Mouse (Mus musculus) neural tube, embryonic 14.5 days (tissue): ENCODE data around the gene Sars2. TPM values are rescaled to one million over a fixed set of nuclear protein-coding genes. Genes with fewer than 3 reads are reported as not detected.

Experiments
- ATAC-seq: fragments of 200-750 bp; cut with Nextera tagmentation; 2 replicates; pipeline ENCODE4 v1.8.0; 2017; ENCODE audit warnings: low read depth, mild to moderate bottlenecking, moderate TSS enrichment, moderate library complexity
- H3K27ac ChIP-seq: fragments of 300-500 bp; sonication (generic); 2 replicates; pipeline ENCODE4 v1.5.1; 2014; ENCODE audit warnings: low read depth, mild to moderate bottlenecking, control low read depth, low read length, moderate library complexity, mixed read lengths
- H3K27me3 ChIP-seq: fragments of 300-500 bp; sonication (generic); 2 replicates; pipeline ENCODE4 v1.6.1; 2014; ENCODE audit warnings: low read length; ENCODE audit not compliant: control insufficient read depth, insufficient read depth
- H3K36me3 ChIP-seq: fragments of 300-500 bp; sonication (generic); 2 replicates; pipeline ENCODE4 v1.6.1; 2014; ENCODE audit warnings: low read length, mixed read lengths; ENCODE audit not compliant: control insufficient read depth, insufficient read depth
- H3K4me1 ChIP-seq: fragments of 300-500 bp; sonication (generic); 2 replicates; pipeline ENCODE4 v1.6.1; 2014; ENCODE audit warnings: low read length; ENCODE audit not compliant: control insufficient read depth, insufficient read depth
- H3K4me2 ChIP-seq: fragments of 300-500 bp; sonication (generic); 2 replicates; pipeline ENCODE4 v1.6.1; 2014; ENCODE audit warnings: mild to moderate bottlenecking, low read depth, low read length, control low read depth
- H3K4me3 ChIP-seq: fragments of 300-500 bp; sonication (generic); 2 replicates; pipeline ENCODE4 v1.5.1; 2014; ENCODE audit warnings: low read depth, low read length, control low read depth, mixed read lengths
- H3K9ac ChIP-seq: fragments of 300-500 bp; sonication (generic); replicated peaks from 2 replicates; pipeline ENCODE4 v1.6.1; 2014; ENCODE audit warnings: low read depth, mild to moderate bottlenecking, control low read depth, low read length, mixed read lengths
- H3K9me3 ChIP-seq: fragments of 300-500 bp; sonication (generic); 2 replicates; pipeline ENCODE4 v1.6.1; 2016; ENCODE audit warnings: low read length; ENCODE audit not compliant: control insufficient read depth
- WGBS: fragments of 180-500 bp; shearing (Covaris S2); extraction: QIAGEN DNeasy Blood & Tissue Kit; methylation state at CpG from one replicate; pipeline ENCODE4 v1.1.7; 2014; 5-methylcytosine and 5-hydroxymethylcytosine counted together
- polyA plus RNA-seq: library from polyadenylated mRNA; unstranded; fragments of >200 nt; fragmentation: Nextera tagmentation; extraction: Ambion mirVana; gene quantifications from 2 replicates; pipeline ENCODE4 v1.2.1, GENCODE M21; 2014

Sars2 gene
- polyA plus RNA-seq, 1 experiment from 2014 or later: 19.3 TPM

GRCm38 (mm10) chr7:28702601-28703143 is 39.1 kb upstream of the Sars2 start:
- no peaks in the 10 kb centered on the region for H3K4me1 ChIP-seq
- H3K9ac ChIP-seq: no peak overlapping the region
- no peaks in the 10 kb centered on the region for H3K27me3 ChIP-seq
- WGBS: 73% methylated on average over 9 of the region's 9 CpGs
- no peak overlapping the region for H3K27ac ChIP-seq
- H3K4me2 ChIP-seq: no peak overlapping the region
- no peak for ATAC-seq
- H3K9me3 ChIP-seq: no peaks in the 10 kb centered on the region
- no peaks in the 10 kb centered on the region for H3K36me3 ChIP-seq
- no peak overlapping the region for H3K4me3 ChIP-seq

DNA sequence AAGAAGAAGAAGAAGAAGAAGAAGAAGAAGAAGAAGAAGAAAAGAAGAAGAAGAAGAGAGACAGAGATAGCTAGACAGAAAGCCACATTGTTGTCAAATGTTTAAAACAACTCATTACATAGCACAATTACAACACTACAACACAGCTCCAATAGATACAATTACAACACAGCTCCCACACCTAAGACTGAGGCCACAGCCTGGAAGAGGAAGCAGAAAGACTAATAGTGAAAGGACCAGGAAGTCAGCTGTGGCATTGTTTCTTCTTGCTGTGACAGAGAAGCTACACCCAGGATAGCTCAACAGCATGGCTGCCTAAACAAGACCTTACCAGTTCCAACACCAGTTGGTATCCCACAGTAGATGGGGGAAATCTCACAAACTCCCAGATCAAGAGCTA is 32.3 kb upstream of the Sars2 start:
- Histone ChIP-seq H3K27me3 (no peaks in the 10 kb centered on the region), H3K4me3 (no peak overlapping the region), H3K9me3 (no peaks in the 10 kb centered on the region), H3K27ac (no peak overlapping the region), H3K9ac (no peak overlapping the region), H3K4me2 (no peak overlapping the region), H3K36me3 (no peaks in the 10 kb centered on the region), H3K4me1 (no peaks in the 10 kb centered on the region)
- ATAC-seq: no peak

- H3K4me3 ChIP-seq: no peak overlapping the region
- no peak for ATAC-seq
- no peaks in the 10 kb centered on the region for H3K9me3 ChIP-seq
- WGBS: 60% methylated on average over 3 of the region's 3 CpGs
- H3K36me3 ChIP-seq: no peaks in the 10 kb centered on the region
- H3K27me3 ChIP-seq: no peaks in the 10 kb centered on the region
- no peak overlapping the region for H3K4me2 ChIP-seq
- no peaks in the 10 kb centered on the region for H3K4me1 ChIP-seq
- H3K27ac ChIP-seq: no peak overlapping the region
- H3K9ac ChIP-seq: no peak overlapping the region
These were observed 30.8 kb upstream of the Sars2 start for GRCm38 (mm10) chr7:28710962-28711361.

DNA sequence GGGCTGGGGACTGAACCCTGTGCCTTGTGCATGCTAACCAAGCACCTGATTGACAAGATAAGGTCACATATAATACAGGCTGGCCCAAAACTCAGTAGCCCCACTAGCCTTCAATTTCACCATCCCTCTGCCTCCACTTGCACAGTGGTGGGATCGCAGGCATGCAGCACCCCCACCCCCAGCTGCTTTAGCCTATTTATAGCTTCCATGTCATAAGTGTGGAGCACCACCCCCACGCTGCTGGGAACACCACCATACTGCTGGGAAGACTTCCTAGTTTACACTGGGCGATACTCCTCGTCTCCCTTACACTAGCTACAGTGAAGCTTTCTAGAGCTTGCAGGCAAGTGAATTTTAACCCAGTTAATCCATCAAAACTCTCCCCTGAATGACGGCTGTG is 27.1 kb upstream of the Sars2 start:
- Histone ChIP-seq H3K4me2 (no peak overlapping the region), H3K36me3 (no peaks in the 10 kb centered on the region), H3K27me3 (no peaks in the 10 kb centered on the region), H3K27ac (no peak overlapping the region), H3K9me3 (no peaks in the 10 kb centered on the region), H3K9ac (no peak overlapping the region), H3K4me3 (no peak overlapping the region), H3K4me1 (no peaks in the 10 kb centered on the region)
- 82% methylated on average over 5 of the region's 5 CpGs for WGBS
- ATAC-seq: no peak

- WGBS: 99% methylated on average over 2 of the region's 2 CpGs
- no peak overlapping the region for H3K9ac ChIP-seq
- no peaks in the 10 kb centered on the region for H3K9me3 ChIP-seq
- no peak overlapping the region for H3K4me3 ChIP-seq
- H3K36me3 ChIP-seq: no peaks in the 10 kb centered on the region
- H3K4me2 ChIP-seq: no peak overlapping the region
- ATAC-seq: no peak
- no peaks in the 10 kb centered on the region for H3K27me3 ChIP-seq
- no peaks in the 10 kb centered on the region for H3K4me1 ChIP-seq
- H3K27ac ChIP-seq: no peak overlapping the region
These were observed 26.2 kb upstream of the Sars2 start for GRCm38 (mm10) chr7:28715598-28715997.

DNA sequence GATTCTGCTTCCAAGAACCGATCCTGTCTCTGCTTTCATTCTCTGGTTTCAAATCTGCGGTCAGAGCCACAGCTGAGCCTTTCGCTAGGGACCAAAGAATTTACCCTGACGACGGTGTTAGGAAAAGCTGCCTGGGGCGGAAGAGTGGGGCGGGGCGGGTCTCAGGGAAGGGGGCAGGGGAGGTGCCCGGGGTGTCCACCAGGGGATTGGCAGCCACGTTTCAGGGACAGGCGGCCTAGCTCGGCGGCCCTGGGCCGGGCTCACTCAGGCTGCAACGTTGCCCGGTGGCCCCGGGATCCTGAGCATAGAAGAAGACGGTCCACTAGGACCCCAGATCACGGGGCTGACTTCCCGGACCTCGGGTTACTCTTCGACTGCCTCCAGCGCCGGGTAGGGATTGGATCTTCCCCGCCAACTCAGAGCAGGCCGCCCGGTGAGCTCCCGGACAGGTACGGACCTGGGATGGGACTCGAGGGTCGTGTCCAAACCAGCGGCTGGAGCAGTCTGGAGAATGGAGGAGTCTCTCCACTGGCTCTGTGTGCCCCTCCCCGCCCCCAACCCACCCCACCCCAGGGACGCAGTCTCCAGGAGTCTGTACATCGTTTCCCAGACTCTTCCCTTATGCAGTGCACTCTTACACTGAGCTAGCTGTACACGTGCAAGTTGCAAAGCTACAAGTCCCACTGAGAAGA is 25.1 kb upstream of the Sars2 start, which contains the start of gene Fbxo17:
Gene Fbxo17, plus strand, starts transcription at position 215 of the 692 bp plus-strand sequence.
- WGBS: 3% methylated on average over 36 of the region's 36 CpGs
- ATAC-seq: peak; percentile 73; the same call in 1 of the 2 replicates
- H3K4me3 ChIP-seq: peak within 1 kb of the TSS; percentile 31
- no peak within 1 kb of the TSS for H3K27ac ChIP-seq
- no peaks in the 10 kb centered on the region for H3K27me3 ChIP-seq
- no peaks in the 10 kb centered on the region for H3K4me1 ChIP-seq
- H3K9ac ChIP-seq: peak within 1 kb of the TSS; percentile 58
- H3K4me2 ChIP-seq: peak within 1 kb of the TSS; percentile 52
- no peaks in the 10 kb centered on the region for H3K36me3 ChIP-seq
- no peaks in the 10 kb centered on the region for H3K9me3 ChIP-seq

- Histone ChIP-seq H3K27ac (no peak overlapping the region), H3K4me3 (no peak overlapping the region), H3K36me3 (no peaks in the 10 kb centered on the region), H3K4me1 (no peaks in the 10 kb centered on the region), H3K27me3 (no peaks in the 10 kb centered on the region), H3K4me2 (no peak overlapping the region), H3K9me3 (no peaks in the 10 kb centered on the region), H3K9ac (no peak overlapping the region)
- no peak for ATAC-seq
- WGBS: 91% methylated on average over 10 of the region's 10 CpGs
These were observed 24.1 kb upstream of the Sars2 start for GRCm38 (mm10) chr7:28717726-28718125.

DNA sequence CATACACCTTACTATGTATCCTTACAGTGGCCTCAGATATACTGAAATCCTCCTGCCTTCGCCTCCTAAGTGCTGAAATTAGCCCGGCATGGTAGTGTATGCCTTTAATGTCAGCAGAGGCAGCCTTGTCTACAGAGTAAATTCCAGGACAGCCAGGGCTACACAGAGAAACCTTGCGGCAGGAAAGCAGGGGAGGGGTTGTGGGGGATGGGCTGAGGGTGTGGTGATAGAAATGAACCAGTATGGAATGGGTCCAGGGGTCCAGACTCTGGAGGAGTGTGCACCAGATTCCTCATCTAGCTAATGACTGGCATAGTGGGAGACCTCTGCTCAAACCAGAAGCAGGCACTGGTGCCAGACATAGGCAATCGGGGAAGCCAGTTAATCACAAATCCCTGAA is 22.6 kb upstream of the Sars2 start:
- Histone ChIP-seq H3K27me3 (no peaks in the 10 kb centered on the region), H3K36me3 (no peaks in the 10 kb centered on the region), H3K4me1 (no peaks in the 10 kb centered on the region), H3K9me3 (no peaks in the 10 kb centered on the region), H3K4me2 (no peak overlapping the region), H3K4me3 (no peak overlapping the region), H3K27ac (no peak overlapping the region), H3K9ac (no peak overlapping the region)
- WGBS: 63% methylated on average over 4 of the region's 4 CpGs
- no peak for ATAC-seq

DNA sequence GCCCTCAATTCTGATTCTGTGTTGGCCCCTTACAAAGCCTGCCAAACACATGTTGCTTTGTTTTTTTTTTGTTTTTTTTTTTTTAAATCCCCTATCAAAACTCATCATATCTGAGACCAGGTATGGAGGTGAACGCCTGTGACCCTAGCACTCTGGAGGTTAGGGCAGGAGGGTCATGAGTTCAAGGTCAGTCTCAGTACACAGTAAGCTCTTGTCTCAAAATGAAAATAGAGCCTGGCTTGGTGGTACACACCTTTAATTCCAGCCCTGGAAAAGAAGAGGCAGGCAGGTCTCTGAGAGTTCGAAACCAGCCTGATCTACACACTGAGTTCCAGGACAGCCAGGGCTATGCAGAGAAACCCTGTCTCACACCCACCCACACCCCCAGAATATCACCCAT is 22.1 kb upstream of the Sars2 start:
- Histone ChIP-seq H3K4me3 (no peak overlapping the region), H3K36me3 (no peaks in the 10 kb centered on the region), H3K9ac (no peak overlapping the region), H3K27me3 (no peaks in the 10 kb centered on the region), H3K9me3 (no peaks in the 10 kb centered on the region), H3K4me2 (no peak overlapping the region), H3K27ac (no peak overlapping the region), H3K4me1 (no peaks in the 10 kb centered on the region)
- no peak for ATAC-seq
- 88% methylated on average over 2 of the region's 2 CpGs for WGBS
